ENCODE assay signal across 15 mouse cellular contexts in the genomic region with DNA sequence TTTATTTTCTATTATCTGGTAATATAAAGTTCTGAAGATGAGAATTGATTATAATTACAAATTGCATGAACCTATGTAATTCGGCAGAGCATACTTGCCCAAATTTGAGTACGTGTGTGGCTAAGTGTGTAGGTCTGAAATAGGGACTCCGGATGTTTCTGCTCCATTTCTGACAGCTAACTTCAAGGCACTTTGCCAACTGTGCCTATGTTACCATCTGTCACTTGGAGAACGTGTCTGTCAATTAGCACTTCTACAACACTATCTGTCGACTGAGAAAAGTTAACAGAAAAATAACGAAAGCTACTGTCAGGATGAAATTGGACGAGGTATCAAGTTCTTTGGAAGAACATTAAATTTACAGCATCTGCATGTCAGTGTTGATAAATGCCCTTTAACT.
DNase-seq lines count a peak whose midpoint lies in the region; ATAC-seq and TF ChIP-seq lines count a peak whose summit lies in the region.
"Had no signal": no experiment of that assay in that cellular context is flagged by ENCODE, and none has a peak within 500 bp of the region (broad histone marks: within the 10 kb centered on the region; RNA-seq: fewer than 3 reads in every experiment).

No protein-coding gene starts in this region.

- no peak for TF ChIP-seq POLR2A in brain, embryonic 14.5 days (IDR thresholded peaks at IDR 0.05; ENCODE audit: borderline replicate concordance, extremely low read depth, insufficient read depth, insufficient read length, poor library complexity, severe bottlenecking)

- H3K4me2 ChIP-seq in forebrain, embryonic 13.5 days, result no peak overlapping the region
- no peak overlapping the region for H3K4me2 ChIP-seq in forebrain, embryonic 11.5 days (ENCODE audit: low read depth, low read length, severe bottlenecking)
- H3K4me2 ChIP-seq: embryonic facial prominence, embryonic 13.5 days; lung, embryonic 15.5 days; midbrain, embryonic 12.5 days; neural tube, embryonic 15.5 days had no signal

- intact Hi-C loops in left cerebral cortex, postnatal 10 days (cut with DNase I), result no loop called here

- H3K36me3 ChIP-seq in forebrain, embryonic 13.5 days (ENCODE audit: poor library complexity, severe bottlenecking), result no peaks in the 10 kb centered on the region
- no peaks in the 10 kb centered on the region for H3K36me3 ChIP-seq in forebrain, embryonic 11.5 days (ENCODE audit: control insufficient read depth, insufficient read depth, low read length)
- H3K36me3 ChIP-seq: embryonic facial prominence, embryonic 13.5 days; lung, embryonic 15.5 days; midbrain, embryonic 12.5 days; neural tube, embryonic 15.5 days had no signal

- TF ChIP-seq CTCF in brain, embryonic 14.5 days (IDR thresholded peaks at IDR 0.05; ENCODE audit: borderline replicate concordance, extremely low read depth, insufficient read depth, insufficient read length), result no peak

- H3K4me1 ChIP-seq in forebrain, embryonic 13.5 days, result no peaks in the 10 kb centered on the region
- H3K4me1 ChIP-seq in forebrain, embryonic 11.5 days (replicated peaks; ENCODE audit: control insufficient read depth, insufficient read depth, low read length), result no peaks in the 10 kb centered on the region
- H3K4me1 ChIP-seq: embryonic facial prominence, embryonic 13.5 days; lung, embryonic 15.5 days; midbrain, embryonic 12.5 days; neural tube, embryonic 15.5 days had no signal

- H3K27me3 ChIP-seq in forebrain, embryonic 13.5 days, result no peaks in the 10 kb centered on the region
- no peaks in the 10 kb centered on the region for H3K27me3 ChIP-seq in forebrain, embryonic 11.5 days (ENCODE audit: control insufficient read depth, insufficient read depth, low read length)
- H3K27me3 ChIP-seq: embryonic facial prominence, embryonic 13.5 days; lung, embryonic 15.5 days; midbrain, embryonic 12.5 days; neural tube, embryonic 15.5 days had no signal

- no peak overlapping the region for H3K4me3 ChIP-seq in forebrain, embryonic 13.5 days
- H3K4me3 ChIP-seq in forebrain, embryonic 11.5 days (ENCODE audit: low read depth, low read length), result no peak overlapping the region
- H3K4me3 ChIP-seq: embryonic facial prominence, embryonic 13.5 days; lung, embryonic 15.5 days; midbrain, embryonic 12.5 days; neural tube, embryonic 15.5 days had no signal

- ATAC-seq in forebrain, embryonic 13.5 days, result peak; percentile 94
- ATAC-seq in forebrain, embryonic 11.5 days (replicated peaks; ENCODE audit: low FRiP score), result no peak
- no peak for ATAC-seq in megakaryocyte-erythroid progenitor cell, adult 5-6 weeks (replicated peaks; ENCODE audit: low FRiP score, low TSS enrichment, poor library complexity, severe bottlenecking)
- no peak for ATAC-seq in monocyte, adult 5-6 weeks (replicated peaks; ENCODE audit: insufficient number of reproducible peaks, low FRiP score, low TSS enrichment, poor library complexity, severe bottlenecking)

- H3K27ac ChIP-seq in forebrain, embryonic 13.5 days, result no peak overlapping the region
- no peak overlapping the region for H3K27ac ChIP-seq in forebrain, embryonic 11.5 days (ENCODE audit: low read depth, low read length)
- H3K27ac ChIP-seq: embryonic facial prominence, embryonic 13.5 days; kidney, postnatal 0 days; lung, embryonic 15.5 days; midbrain, embryonic 12.5 days; neural tube, embryonic 15.5 days had no signal

- H3K9me3 ChIP-seq in forebrain, embryonic 13.5 days (replicated peaks), result no peaks in the 10 kb centered on the region
- H3K9me3 ChIP-seq in forebrain, embryonic 11.5 days (ENCODE audit: control insufficient read depth, low read length), result no peaks in the 10 kb centered on the region
- H3K9me3 ChIP-seq: embryonic facial prominence, embryonic 13.5 days; lung, embryonic 15.5 days; midbrain, embryonic 12.5 days; neural tube, embryonic 15.5 days had no signal

- no peak overlapping the region for H3K9ac ChIP-seq in forebrain, embryonic 13.5 days
- no peak overlapping the region for H3K9ac ChIP-seq in forebrain, embryonic 11.5 days (ENCODE audit: low read length)
- H3K9ac ChIP-seq: embryonic facial prominence, embryonic 13.5 days; lung, embryonic 15.5 days; midbrain, embryonic 12.5 days; neural tube, embryonic 15.5 days had no signal

- no peak for DNase-seq in forebrain, embryonic 11.5 days (ENCODE audit: low spot score)
- peak; percentile 94 for DNase-seq in brain, embryonic 14.5 days (ENCODE audit: low read depth)
- DNase-seq in layer of hippocampus, adult 11-12 months (ENCODE audit: low spot score), result peak; percentile 66
- peak; percentile 21 to 67 for DNase-seq in left cerebral cortex, postnatal 10 days (ENCODE audit: extremely low spot score in 1 of 2, low spot score in 2 of 2)
- no peak for DNase-seq in urinary bladder, adult 2 months (ENCODE audit: low spot score)
- DNase-seq: gastrocnemius, postnatal 25 days; thymus, postnatal 14 days had no signal

- 69% methylated on average over 7 of the region's 7 CpGs for WGBS in forebrain, embryonic 13.5 days
- 80% methylated on average over 7 of the region's 7 CpGs for WGBS in forebrain, embryonic 11.5 days

Comparison
In these comparisons a context has a peak if more than half of its experiments do, and no peak if none do; other contexts are left out.
1. DNase-seq: peak in brain, embryonic 14.5 days (single experiment), layer of hippocampus, adult 11-12 months (single experiment) and left cerebral cortex, postnatal 10 days (2 of 2); none in forebrain, embryonic 11.5 days (single experiment) and urinary bladder, adult 2 months (single experiment).